Mouse (Mus musculus) natural killer cell, adult 2 months (primary cell): ENCODE measurements around the gene Mafb.

Source experiments
- DNase-seq, 2 experiments: peaks; one replicate each; pipeline ENCODE4 v3.0.0; 2022; ENCODE audit warnings: low spot score in 2 of 2

The Mafb gene

GRCm38 (mm10) chr2:160327716-160328115 lies 39.1 kb downstream of the Mafb start:
- DNase-seq: no peak

DNA sequence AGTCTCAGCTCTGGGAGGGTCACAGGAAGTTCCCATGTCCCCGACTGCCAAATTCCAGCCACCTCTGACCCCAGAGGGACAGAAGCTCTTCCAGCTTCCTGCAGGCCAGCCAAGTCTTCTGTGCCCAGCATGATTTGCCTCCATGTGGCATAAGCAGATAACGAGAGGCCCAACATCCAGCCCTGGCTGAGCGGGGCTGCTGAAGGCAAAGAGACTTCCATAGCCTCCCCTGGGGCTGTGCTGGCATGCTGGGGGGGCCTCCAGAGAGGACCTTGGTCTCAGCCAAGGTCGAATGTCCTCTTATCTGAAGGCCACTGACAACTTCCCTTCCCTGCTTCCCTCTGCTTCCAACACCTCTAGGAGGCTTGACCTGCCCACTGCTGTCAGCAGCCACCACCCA lies 39.7 kb downstream of the Mafb start:
- DNase-seq: no peak

- DNase-seq: no peak
Measured at GRCm38 (mm10) chr2:160325105-160325644, 41.7 kb downstream of the Mafb start.

DNA sequence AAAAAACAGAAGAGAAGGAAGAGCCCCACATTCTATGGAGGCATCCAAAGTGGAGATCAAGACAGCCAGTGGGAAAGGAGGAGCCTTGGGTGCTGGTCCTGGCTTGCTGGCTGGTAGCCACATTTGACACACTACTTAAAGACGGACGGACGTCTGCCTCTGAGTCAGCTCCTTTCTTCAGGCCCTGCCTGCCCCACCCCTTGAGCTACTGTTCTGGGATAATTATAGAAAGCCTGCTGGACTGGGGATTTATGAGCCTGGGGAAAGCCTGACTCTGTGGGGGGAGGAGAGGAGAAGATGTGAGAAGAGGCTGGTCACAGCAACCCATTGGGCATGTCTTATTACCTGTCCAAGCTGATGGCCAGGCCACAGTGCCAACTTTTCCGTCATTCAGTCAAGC lies 45.0 kb downstream of the Mafb start:
- DNase-seq: no peak

DNA sequence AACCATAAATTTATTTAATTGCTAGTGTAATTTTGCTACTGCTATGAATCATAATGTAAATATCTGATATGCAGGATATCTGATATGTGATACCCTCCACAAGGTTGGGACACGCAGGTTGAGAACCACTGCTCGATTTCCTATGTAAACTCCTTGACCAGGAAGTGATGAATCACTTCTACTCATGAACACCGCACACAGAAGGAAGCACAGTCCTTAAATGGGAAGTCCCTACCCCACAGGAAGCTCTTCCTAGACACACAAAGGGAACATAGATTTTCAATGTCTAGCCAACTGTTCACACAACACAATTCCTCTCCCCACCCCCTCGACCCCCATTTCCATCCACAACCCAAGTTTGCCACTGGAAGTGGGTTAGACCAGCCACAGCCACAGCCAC lies 48.6 kb downstream of the Mafb start:
- no peak for DNase-seq
